Mouse (Mus musculus) limb, embryonic 14.5 days (tissue): ENCODE results near the gene Dop1a. TPM values are rescaled to one million over a fixed set of nuclear protein-coding genes. Genes with fewer than 3 reads are reported as not detected.

Experiments
- ATAC-seq: fragments of 200-750 bp; cut with Nextera tagmentation; 2 replicates; pipeline ENCODE4 v1.8.0; 2017; ENCODE audit warnings: low read depth, moderate number of reproducible peaks, moderate TSS enrichment; ENCODE audit not compliant: low FRiP score
- DNase-seq: peaks from one replicate; pipeline ENCODE4 v3.0.0-alpha.2; 2015; ENCODE audit warnings: low spot score
- H3K27ac ChIP-seq: fragments of 300-500 bp; sonication (generic); replicated peaks from 2 replicates; pipeline ENCODE4 v1.5.1; 2014; ENCODE audit warnings: low read depth, mild to moderate bottlenecking, low read length, moderate library complexity, mixed read lengths
- H3K27me3 ChIP-seq: fragments of 300-500 bp; sonication (generic); 2 replicates; pipeline ENCODE4 v1.6.1; 2014; ENCODE audit warnings: low read length, mixed read lengths; ENCODE audit not compliant: control insufficient read depth, insufficient read depth
- H3K36me3 ChIP-seq: fragments of 300-500 bp; sonication (generic); 2 replicates; pipeline ENCODE4 v1.6.1; 2014; ENCODE audit warnings: mild to moderate bottlenecking, low read length, moderate library complexity, mixed read lengths; ENCODE audit not compliant: control insufficient read depth, insufficient read depth
- H3K4me1 ChIP-seq: fragments of 300-500 bp; sonication (generic); 2 replicates; pipeline ENCODE4 v1.6.1; 2014; ENCODE audit warnings: antibody characterized with exemption, low read length, mixed read lengths; ENCODE audit not compliant: control insufficient read depth, insufficient read depth
- H3K4me2 ChIP-seq: fragments of 300-500 bp; sonication (generic); replicated peaks from 2 replicates; pipeline ENCODE4 v1.6.1; 2014; ENCODE audit warnings: low read depth, mild to moderate bottlenecking, low read length, moderate library complexity; ENCODE audit not compliant: severe bottlenecking
- H3K4me3 ChIP-seq: fragments of 300-500 bp; sonication (generic); replicated peaks from 2 replicates; pipeline ENCODE4 v1.5.1; 2014; ENCODE audit warnings: low read length
- H3K9ac ChIP-seq: fragments of 300-500 bp; sonication (generic); 2 replicates; pipeline ENCODE4 v1.6.1; 2014; ENCODE audit warnings: mild to moderate bottlenecking, low read depth, low read length, moderate library complexity; ENCODE audit not compliant: severe bottlenecking
- H3K9me3 ChIP-seq: fragments of 300-500 bp; sonication (generic); 2 replicates; pipeline ENCODE4 v1.6.1; 2016; ENCODE audit warnings: low read length; ENCODE audit not compliant: control insufficient read depth
- POLR2A ChIP-seq: fragments of 200-500 bp; IDR thresholded peaks from 2 replicates; pipeline ENCODE4 v1.8.0; 2012; ENCODE audit warnings: inconsistent platforms, mild to moderate bottlenecking, moderate library complexity, borderline replicate concordance; ENCODE audit not compliant: insufficient read depth, insufficient read length; ENCODE audit errors: extremely low read depth
- WGBS: fragments of 180-500 bp; shearing (Covaris S2); extraction: QIAGEN DNeasy Blood & Tissue Kit; methylation state at CpG from one replicate; pipeline ENCODE4 v1.1.7; 2014; 5-methylcytosine and 5-hydroxymethylcytosine counted together
- polyA plus RNA-seq, 2 experiments: library from polyadenylated mRNA; depleted of rRNA in 1 of 2; stranded (reverse) in 1 of 2; unstranded in 1 of 2; fragments of >200 nt; fragmentation: Nextera tagmentation in 1 of 2; extraction: Ambion mirVana in 1 of 2; gene quantifications; 2 replicates each; pipeline versions ENCODE4 v1.2.1 to v1.2.3; 2012 to 2014

Dop1a gene
- polyA plus RNA-seq, 2 experiments = 21.3 to 23.9 TPM

GRCm38 (mm10) chr9:86475956-86476355 is 9.0 kb downstream of the Dop1a start:
- Histone ChIP-seq H3K9ac (no peak overlapping the region), H3K36me3 (no peaks in the 10 kb centered on the region), H3K27me3 (no peaks in the 10 kb centered on the region), H3K27ac (no peak overlapping the region), H3K4me3 (no peak overlapping the region), H3K9me3 (no peaks in the 10 kb centered on the region), H3K4me1 (peaks cover 3% of the 10 kb centered on the region; the same call in 1 of the 2 replicates), H3K4me2 (no peak overlapping the region)
- ATAC-seq = no peak
- no peak for TF ChIP-seq POLR2A
- DNase-seq = no peak
- 91% methylated on average over 4 of the region's 4 CpGs for WGBS

- Histone ChIP-seq H3K9ac (no peak overlapping the region), H3K4me2 (no peak overlapping the region), H3K27me3 (no peaks in the 10 kb centered on the region), H3K4me1 (peaks cover 3% of the 10 kb centered on the region; the same call in 1 of the 2 replicates), H3K9me3 (no peaks in the 10 kb centered on the region), H3K36me3 (no peaks in the 10 kb centered on the region), H3K4me3 (no peak overlapping the region), H3K27ac (no peak overlapping the region)
- DNase-seq = no peak
- no peak for TF ChIP-seq POLR2A
- ATAC-seq = no peak
- whole genome bisulfite sequencing = 67% methylated on average over 5 of the region's 5 CpGs
Measured at GRCm38 (mm10) chr9:86476763-86477162, 9.8 kb downstream of the Dop1a start.

- no peak for TF ChIP-seq POLR2A
- Histone ChIP-seq H3K9me3 (no peaks in the 10 kb centered on the region), H3K27ac (no peak overlapping the region), H3K27me3 (no peaks in the 10 kb centered on the region), H3K4me2 (no peak overlapping the region), H3K4me3 (no peak overlapping the region), H3K9ac (no peak overlapping the region), H3K36me3 (no peaks in the 10 kb centered on the region), H3K4me1 (peaks cover 3% of the 10 kb centered on the region; the same call in 1 of the 2 replicates)
- no peak for DNase-seq
- WGBS = 78% methylated on average over 5 of the region's 5 CpGs
- ATAC-seq = no peak
Measured at GRCm38 (mm10) chr9:86478414-86479093, 11.6 kb downstream of the Dop1a start.

- 96% methylated on average over 1 of the region's 1 CpGs for WGBS
- H3K4me2 ChIP-seq = no peak overlapping the region
- TF ChIP-seq POLR2A = no peak
- peaks cover 3% of the 10 kb centered on the region; the same call in 1 of the 2 replicates for H3K4me1 ChIP-seq
- no peaks in the 10 kb centered on the region for H3K9me3 ChIP-seq
- no peak overlapping the region for H3K9ac ChIP-seq
- no peaks in the 10 kb centered on the region for H3K36me3 ChIP-seq
- H3K27ac ChIP-seq = no peak overlapping the region
- ATAC-seq (no peak), DNase-seq (no peak)
- H3K4me3 ChIP-seq = no peak overlapping the region
- H3K27me3 ChIP-seq = no peaks in the 10 kb centered on the region
Measured at GRCm38 (mm10) chr9:86482236-86482635, 15.3 kb downstream of the Dop1a start.

GRCm38 (mm10) chr9:86491740-86492139 is 24.8 kb downstream of the Dop1a start:
- H3K4me1 ChIP-seq = no peaks in the 10 kb centered on the region

More at GRCm38 (mm10) chr9:86491740-86492139, 24.8 kb downstream of the Dop1a start:
- Histone ChIP-seq H3K36me3 (peaks cover 43% of the 10 kb centered on the region), H3K4me3 (no peak overlapping the region), H3K4me2 (no peak overlapping the region), H3K27ac (no peak overlapping the region), H3K27me3 (no peaks in the 10 kb centered on the region), H3K9me3 (no peaks in the 10 kb centered on the region), H3K9ac (no peak overlapping the region)
- DNase-seq = no peak
- ATAC-seq = no peak
- no peak for TF ChIP-seq POLR2A
- WGBS = 97% methylated on average over 2 of the region's 2 CpGs
